Mouse (Mus musculus) stomach, embryonic 15.5 days (tissue): Measurements from ENCODE around the gene Gm17018. TPM values are rescaled to one million over a fixed set of nuclear protein-coding genes. Genes with fewer than 3 reads are reported as not detected.
A peak's percentile ranks its signal among the peaks of the same experiment; 100 is the strongest.

Experiments used
- ATAC-seq: fragments of 200-750 bp; cut with Nextera tagmentation; 2 replicates; pipeline ENCODE4 v1.8.0; 2017; ENCODE audit warnings: low read depth, moderate number of reproducible peaks, moderate TSS enrichment; ENCODE audit not compliant: insufficient read depth, low FRiP score
- H3K27ac ChIP-seq: fragments of 300-500 bp; sonication (generic); 2 replicates; pipeline ENCODE4 v1.5.1; 2015; ENCODE audit warnings: mild to moderate bottlenecking, inconsistent platforms
- H3K27me3 ChIP-seq: fragments of 300-500 bp; sonication (generic); replicated peaks from 2 replicates; pipeline ENCODE4 v1.6.1; 2015; ENCODE audit warnings: inconsistent platforms
- H3K36me3 ChIP-seq: fragments of 300-500 bp; sonication (generic); 2 replicates; pipeline ENCODE4 v1.6.1; 2015; ENCODE audit warnings: inconsistent platforms
- H3K4me1 ChIP-seq: fragments of 300-500 bp; sonication (generic); 2 replicates; pipeline ENCODE4 v1.6.1; 2015; ENCODE audit warnings: inconsistent platforms
- H3K4me2 ChIP-seq: fragments of 300-500 bp; sonication (generic); 2 replicates; pipeline ENCODE4 v1.6.1; 2015; ENCODE audit warnings: mild to moderate bottlenecking, inconsistent platforms
- H3K4me3 ChIP-seq: fragments of 300-500 bp; sonication (generic); replicated peaks from 2 replicates; pipeline ENCODE4 v1.5.1; 2015; ENCODE audit warnings: inconsistent platforms
- H3K9ac ChIP-seq: fragments of 300-500 bp; sonication (generic); 2 replicates; pipeline ENCODE4 v1.6.1; 2015; ENCODE audit warnings: inconsistent platforms
- H3K9me3 ChIP-seq: fragments of 300-500 bp; sonication (generic); 2 replicates; pipeline ENCODE4 v1.6.1; 2016; ENCODE audit warnings: inconsistent platforms
- WGBS: fragments of 180-500 bp; shearing (Covaris S2); methylation state at CpG from one replicate; pipeline ENCODE4 v1.1.7; 2015; 5-methylcytosine and 5-hydroxymethylcytosine counted together
- polyA plus RNA-seq: library from polyadenylated mRNA; unstranded; fragments of >200 nt; fragmentation: Nextera tagmentation; extraction: Ambion mirVana; gene quantifications from 2 replicates; pipeline ENCODE4 v1.2.1, GENCODE M21; 2015

Gm17018 gene
- polyA plus RNA-seq, 1 experiment from 2014 or later: 43.2 TPM

DNA sequence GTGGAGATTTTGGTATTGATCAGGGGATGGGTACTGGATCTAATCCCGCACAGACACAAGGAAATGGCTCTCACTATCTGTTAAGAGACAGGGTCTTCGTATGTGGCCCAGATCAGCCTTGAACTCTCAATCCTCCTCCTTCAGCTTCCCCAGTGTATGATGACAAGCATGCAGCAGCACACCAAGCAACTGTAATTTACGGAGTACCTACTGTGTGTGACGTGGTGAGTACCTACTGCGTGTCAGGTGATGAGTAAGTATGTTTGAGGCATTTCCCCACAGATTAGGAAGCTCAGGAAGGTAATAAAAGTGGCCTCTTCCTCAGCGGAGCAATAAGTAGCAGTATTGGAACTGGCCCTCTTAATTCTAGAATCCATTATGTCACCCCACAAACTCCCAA lies 35.1 kb downstream of the Gm17018 start:
- no peaks in the 10 kb centered on the region for H3K36me3 ChIP-seq
- H3K4me3 ChIP-seq: no peak overlapping the region
- peaks cover 17% of the 10 kb centered on the region for H3K4me1 ChIP-seq
- WGBS: 92% methylated on average over 6 of the region's 6 CpGs
- ATAC-seq: no peak
- no peak overlapping the region for H3K27ac ChIP-seq
- H3K4me2 ChIP-seq: no peak overlapping the region
- H3K9ac ChIP-seq: no peak overlapping the region
- H3K27me3 ChIP-seq: no peaks in the 10 kb centered on the region
- H3K9me3 ChIP-seq: no peaks in the 10 kb centered on the region

GRCm38 (mm10) chr19:45596019-45596418 lies 35.6 kb downstream of the Gm17018 start:
- H3K27ac ChIP-seq: no peak overlapping the region
- H3K9me3 ChIP-seq: no peaks in the 10 kb centered on the region
- H3K27me3 ChIP-seq: no peaks in the 10 kb centered on the region
- H3K9ac ChIP-seq: no peak overlapping the region
- no peak overlapping the region for H3K4me3 ChIP-seq
- no peaks in the 10 kb centered on the region for H3K36me3 ChIP-seq
- H3K4me2 ChIP-seq: no peak overlapping the region
- H3K4me1 ChIP-seq: peaks cover 17% of the 10 kb centered on the region
- WGBS: 64% methylated on average over 7 of the region's 7 CpGs
- ATAC-seq: no peak

- Histone ChIP-seq H3K27me3 (no peaks in the 10 kb centered on the region), H3K4me3 (no peak overlapping the region), H3K27ac (no peak overlapping the region), H3K36me3 (no peaks in the 10 kb centered on the region), H3K9me3 (no peaks in the 10 kb centered on the region), H3K4me2 (no peak overlapping the region), H3K9ac (no peak overlapping the region), H3K4me1 (peaks cover 16% of the 10 kb centered on the region)
- ATAC-seq: no peak
- 82% methylated on average over 6 of the region's 6 CpGs for WGBS
Measured at GRCm38 (mm10) chr19:45596434-45596833, 36.0 kb downstream of the Gm17018 start.

GRCm38 (mm10) chr19:45597106-45597505 lies 36.7 kb downstream of the Gm17018 start:
- no peak overlapping the region for H3K4me2 ChIP-seq
- no peaks in the 10 kb centered on the region for H3K36me3 ChIP-seq
- WGBS: 85% methylated on average over 4 of the region's 4 CpGs
- no peak overlapping the region for H3K27ac ChIP-seq
- H3K9me3 ChIP-seq: no peaks in the 10 kb centered on the region
- H3K4me1 ChIP-seq: peaks cover 9% of the 10 kb centered on the region; the same call in 1 of the 2 replicates
- no peak overlapping the region for H3K4me3 ChIP-seq
- H3K27me3 ChIP-seq: no peaks in the 10 kb centered on the region
- no peak for ATAC-seq
- H3K9ac ChIP-seq: no peak overlapping the region

DNA sequence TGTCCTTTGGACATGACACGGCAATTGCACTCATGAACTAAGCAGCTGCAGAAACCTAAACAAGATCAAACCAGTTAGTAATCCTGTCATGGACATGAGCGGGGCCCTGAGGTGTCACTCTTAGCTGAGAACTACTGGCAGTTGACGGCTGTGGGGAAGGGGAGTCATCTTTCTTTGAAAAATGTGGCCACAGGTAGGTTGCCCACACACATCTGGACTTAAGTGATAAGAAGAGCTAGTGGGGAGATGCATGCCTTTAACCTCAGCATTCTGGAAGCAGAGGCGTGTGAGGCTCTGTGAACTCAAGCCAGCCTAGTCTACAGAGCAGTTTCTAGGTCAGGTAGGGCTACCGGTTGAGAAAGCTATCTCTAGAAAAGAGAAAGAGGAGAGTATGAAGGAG lies 42.2 kb downstream of the Gm17018 start:
- H3K27ac ChIP-seq: no peak overlapping the region
- WGBS: 68% methylated on average over 5 of the region's 5 CpGs
- no peak overlapping the region for H3K4me3 ChIP-seq
- H3K4me2 ChIP-seq: no peak overlapping the region
- ATAC-seq: no peak
- no peaks in the 10 kb centered on the region for H3K9me3 ChIP-seq
- no peak overlapping the region for H3K9ac ChIP-seq
- H3K36me3 ChIP-seq: no peaks in the 10 kb centered on the region
- H3K4me1 ChIP-seq: no peaks in the 10 kb centered on the region
- H3K27me3 ChIP-seq: no peaks in the 10 kb centered on the region

DNA sequence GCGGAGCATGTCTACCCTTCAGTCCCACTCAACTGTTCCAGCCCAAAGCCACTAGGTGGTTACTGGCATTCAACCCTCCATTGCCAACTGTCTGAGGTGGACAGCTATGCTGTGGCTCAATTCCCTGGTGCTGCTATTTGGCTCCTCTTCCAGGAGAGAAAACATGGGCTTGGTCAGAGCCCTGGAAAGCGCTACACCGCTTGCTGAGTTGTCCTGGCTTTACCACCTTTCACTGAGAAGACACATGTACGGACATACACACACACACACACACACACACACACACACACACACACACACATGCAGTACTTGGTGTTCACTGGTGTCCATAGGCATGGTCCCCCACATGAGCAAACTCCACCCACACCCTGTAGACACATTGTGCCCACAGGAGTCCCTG lies 46.3 kb downstream of the Gm17018 start:
- no peak overlapping the region for H3K4me2 ChIP-seq
- no peaks in the 10 kb centered on the region for H3K4me1 ChIP-seq
- ATAC-seq: no peak
- no peak overlapping the region for H3K9ac ChIP-seq
- WGBS: 90% methylated on average over 4 of the region's 4 CpGs
- no peak overlapping the region for H3K4me3 ChIP-seq
- no peaks in the 10 kb centered on the region for H3K36me3 ChIP-seq
- no peaks in the 10 kb centered on the region for H3K9me3 ChIP-seq
- H3K27ac ChIP-seq: no peak overlapping the region
- H3K27me3 ChIP-seq: no peaks in the 10 kb centered on the region

DNA sequence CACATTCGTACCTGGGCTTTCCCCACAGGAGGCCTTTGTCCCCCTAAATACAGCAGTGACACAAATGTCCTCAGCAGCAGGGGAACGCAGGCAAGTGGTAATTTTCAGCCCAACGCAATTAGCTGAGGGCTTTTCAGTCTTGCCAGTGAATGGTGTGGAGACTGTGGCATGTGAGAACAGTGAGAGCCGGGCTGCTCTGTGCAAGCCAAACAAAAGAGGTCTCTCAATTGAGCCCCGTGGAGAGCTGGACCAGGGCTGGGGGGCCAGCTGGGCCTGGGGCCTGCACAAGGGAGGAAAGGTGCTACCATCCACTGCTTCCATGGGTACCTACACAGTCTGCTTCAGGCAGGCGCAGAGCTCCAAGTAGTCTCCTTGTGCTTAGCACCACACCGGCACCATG lies 47.1 kb downstream of the Gm17018 start:
- Histone ChIP-seq H3K4me2 (no peak overlapping the region), H3K4me3 (no peak overlapping the region), H3K9ac (no peak overlapping the region), H3K27ac (no peak overlapping the region), H3K4me1 (no peaks in the 10 kb centered on the region), H3K27me3 (no peaks in the 10 kb centered on the region), H3K9me3 (no peaks in the 10 kb centered on the region), H3K36me3 (no peaks in the 10 kb centered on the region)
- WGBS: 58% methylated on average over 7 of the region's 7 CpGs
- no peak for ATAC-seq

DNA sequence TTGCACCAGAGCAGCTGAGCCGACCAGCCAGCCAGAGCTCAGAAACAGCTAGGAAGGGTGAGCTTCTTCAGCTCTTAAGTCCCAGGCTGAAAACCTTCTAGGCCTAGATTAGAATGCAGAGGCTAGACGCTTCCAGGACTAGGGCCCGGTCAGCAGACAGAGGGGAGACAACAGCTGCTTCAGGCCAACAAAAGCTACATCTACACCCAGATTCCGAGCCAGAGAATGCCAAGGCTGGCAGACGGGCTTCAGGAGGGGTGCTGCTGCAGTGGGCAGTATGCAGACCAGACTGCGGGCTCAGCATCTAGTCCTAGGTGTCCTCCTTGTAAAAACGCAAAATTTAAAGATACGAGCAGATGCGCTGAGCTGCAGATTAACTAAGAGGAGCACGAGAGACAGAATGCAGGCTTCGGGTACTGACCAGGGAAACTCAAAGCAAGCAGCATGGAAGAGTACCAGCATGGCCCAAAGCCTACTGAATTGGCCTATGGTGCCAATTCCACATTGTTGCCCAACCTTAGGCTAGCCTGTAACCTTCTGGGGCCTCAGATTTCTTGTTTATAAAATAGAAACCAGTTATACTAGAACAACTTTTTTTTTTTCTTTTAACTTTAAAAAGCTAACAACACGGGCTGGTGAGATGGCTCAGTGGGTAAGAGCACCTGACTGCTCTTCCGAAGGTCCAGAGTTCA lies 48.4 kb downstream of the Gm17018 start:
- WGBS: 82% methylated on average over 13 of the region's 13 CpGs
- Histone ChIP-seq H3K4me2 (no peak overlapping the region), H3K9ac (no peak overlapping the region), H3K27me3 (no peaks in the 10 kb centered on the region), H3K9me3 (no peaks in the 10 kb centered on the region), H3K4me3 (no peak overlapping the region), H3K4me1 (no peaks in the 10 kb centered on the region), H3K27ac (no peak overlapping the region), H3K36me3 (no peaks in the 10 kb centered on the region)
- no peak for ATAC-seq

DNA sequence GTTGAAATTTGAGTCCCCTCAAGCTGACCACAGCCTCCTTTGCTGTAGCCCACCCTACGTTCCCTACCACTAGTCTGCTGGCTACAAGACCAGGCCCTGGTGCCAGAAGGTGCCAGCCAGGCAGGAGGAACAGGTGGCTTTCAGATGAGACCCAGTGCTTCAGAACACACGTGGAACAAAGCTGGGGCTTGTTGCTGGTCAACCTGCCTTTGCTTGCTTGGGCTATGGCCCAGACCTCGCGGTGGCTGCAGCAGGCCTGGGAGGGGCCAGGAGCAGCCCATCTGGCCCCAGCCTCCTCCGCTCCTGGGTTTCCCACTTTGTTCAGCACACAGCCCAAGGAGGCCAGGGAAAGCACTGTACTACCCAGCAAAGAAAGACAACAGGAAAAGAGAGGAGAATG lies 50.4 kb downstream of the Gm17018 start:
- Histone ChIP-seq H3K9me3 (no peaks in the 10 kb centered on the region), H3K27ac (no peak overlapping the region), H3K4me3 (no peak overlapping the region), H3K27me3 (no peaks in the 10 kb centered on the region), H3K4me2 (no peak overlapping the region), H3K4me1 (0 out of 2 replicates have a peak, but pooled peaks cover 6% of the 10 kb centered on the region), H3K9ac (no peak overlapping the region), H3K36me3 (no peaks in the 10 kb centered on the region)
- no peak for ATAC-seq
- WGBS: 77% methylated on average over 5 of the region's 5 CpGs

- Histone ChIP-seq H3K9me3 (no peaks in the 10 kb centered on the region), H3K4me2 (no peak overlapping the region), H3K27ac (no peak overlapping the region), H3K27me3 (no peaks in the 10 kb centered on the region), H3K4me1 (0 out of 2 replicates have a peak, but pooled peaks cover 13% of the 10 kb centered on the region), H3K9ac (no peak overlapping the region), H3K36me3 (no peaks in the 10 kb centered on the region), H3K4me3 (no peak overlapping the region)
- ATAC-seq: no peak
- 81% methylated on average over 8 of the region's 8 CpGs for WGBS
Measured at GRCm38 (mm10) chr19:45614375-45614774, 54.0 kb downstream of the Gm17018 start.

GRCm38 (mm10) chr19:45614928-45615327 lies 54.5 kb downstream of the Gm17018 start:
- ATAC-seq: no peak
- 0 out of 2 replicates have a peak overlapping the region, but pooled peaks have one; percentile 9 for H3K27ac ChIP-seq
- no peak overlapping the region for H3K9ac ChIP-seq
- H3K4me2 ChIP-seq: no peak overlapping the region
- H3K4me1 ChIP-seq: 0 out of 2 replicates have a peak, but pooled peaks cover 13% of the 10 kb centered on the region
- no peaks in the 10 kb centered on the region for H3K36me3 ChIP-seq
- H3K9me3 ChIP-seq: no peaks in the 10 kb centered on the region
- no peak overlapping the region for H3K4me3 ChIP-seq
- no peaks in the 10 kb centered on the region for H3K27me3 ChIP-seq
- WGBS: 76% methylated on average over 3 of the region's 3 CpGs

DNA sequence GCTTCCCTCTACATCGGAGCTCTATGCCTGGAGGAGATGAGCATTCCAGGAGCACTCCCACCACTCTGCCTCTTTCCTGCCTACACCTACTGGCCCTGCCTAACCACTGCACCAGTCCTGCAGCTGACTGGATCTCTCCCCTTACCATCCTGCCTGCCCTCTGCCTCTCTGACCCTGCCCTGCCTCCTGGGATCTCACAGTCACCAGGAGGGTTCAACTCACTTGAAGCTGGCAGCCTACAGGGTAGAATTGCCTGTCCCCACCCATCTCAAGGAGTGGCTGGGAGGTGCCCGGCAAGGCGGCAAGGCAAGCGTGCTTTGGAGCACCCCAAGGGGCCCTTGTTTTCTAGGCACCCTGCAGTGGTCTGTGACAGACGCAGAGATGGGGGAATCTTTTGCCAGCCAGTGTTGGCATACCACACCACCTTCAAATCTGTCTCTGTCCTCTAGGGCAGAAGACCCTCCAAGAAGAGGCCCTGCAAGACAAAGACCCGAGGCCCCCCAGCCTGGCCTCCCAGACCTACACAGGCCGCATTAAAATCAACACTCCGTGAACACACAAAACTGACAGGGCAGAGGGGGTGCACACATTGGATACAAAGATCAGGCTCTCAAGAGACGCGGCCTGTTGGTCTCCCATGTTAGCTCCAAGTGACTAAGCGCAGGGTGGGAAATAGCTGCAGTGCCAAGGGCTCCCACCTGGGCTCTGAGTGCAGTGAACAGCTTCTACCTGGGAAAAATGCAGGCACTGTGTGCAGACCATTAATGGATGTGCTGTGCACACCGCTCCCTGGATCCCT lies 55.2 kb downstream of the Gm17018 start:
- Histone ChIP-seq H3K9me3 (no peaks in the 10 kb centered on the region), H3K9ac (no peak overlapping the region), H3K36me3 (no peaks in the 10 kb centered on the region), H3K27ac (peak overlapping the region; percentile 9; the same call in 1 of the 2 replicates), H3K27me3 (no peaks in the 10 kb centered on the region), H3K4me3 (no peak overlapping the region), H3K4me1 (0 out of 2 replicates have a peak, but pooled peaks cover 13% of the 10 kb centered on the region), H3K4me2 (no peak overlapping the region)
- 64% methylated on average over 12 of the region's 12 CpGs for WGBS
- ATAC-seq: peak; percentile 43
